Mouse (Mus musculus): ENCODE measurements around the gene Gm21981. TPM values are rescaled to one million over a fixed set of nuclear protein-coding genes. Genes with fewer than 3 reads are reported as not detected.

Gm21981 gene
- polyA plus RNA-seq, 1 experiment from 2014 or later: 1.3 TPM

DNA sequence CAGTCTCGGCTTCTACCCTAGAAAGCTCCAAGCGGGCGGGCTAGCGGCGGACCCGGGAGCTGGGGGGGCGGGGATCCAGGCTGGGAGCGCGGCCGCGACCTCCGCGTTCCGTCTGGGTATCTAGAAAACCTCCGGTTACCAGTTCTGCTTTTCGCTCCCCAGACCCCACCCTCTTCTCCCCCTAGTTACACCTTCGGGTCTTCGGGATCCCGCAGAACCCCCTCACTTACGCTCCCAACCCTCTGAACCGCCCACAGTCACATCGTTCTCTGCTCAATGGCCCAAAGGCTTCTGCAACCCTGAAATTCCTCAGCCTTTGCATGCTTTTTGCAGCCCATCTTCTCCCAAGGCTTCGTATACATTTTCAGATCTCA, 1.1 kb upstream of the Gm21981 start:
- ATAC-seq (replicated peaks; ENCODE audit: insufficient number of reproducible peaks, low FRiP score, low TSS enrichment): no peak; the same call in 1 of the 2 replicates
- Histone ChIP-seq H3K27ac (ENCODE audit: low read depth, low read length) (no peak overlapping the region), H3K4me1 (ENCODE audit: control insufficient read depth, insufficient read depth, low read length) (peaks cover 10% of the 10 kb centered on the region; the same call in 1 of the 2 replicates), H3K4me3 (ENCODE audit: low read depth, low read length) (peak overlapping the region; percentile 83), H3K4me2 (peak overlapping the region; percentile 83), H3K27me3 (ENCODE audit: control insufficient read depth, insufficient read depth, low read length) (peaks cover 11% of the 10 kb centered on the region), H3K36me3 (ENCODE audit: control insufficient read depth, insufficient read depth, low read length) (no peaks in the 10 kb centered on the region), H3K9me3 (replicated peaks; ENCODE audit: control insufficient read depth, low read length) (no peaks in the 10 kb centered on the region), H3K9ac (ENCODE audit: low read depth, low read length) (peak overlapping the region; percentile 87)
- WGBS (ENCODE audit: insufficient replicate concordance): under 1% methylated on average over 20 of the region's 23 CpGs

DNA sequence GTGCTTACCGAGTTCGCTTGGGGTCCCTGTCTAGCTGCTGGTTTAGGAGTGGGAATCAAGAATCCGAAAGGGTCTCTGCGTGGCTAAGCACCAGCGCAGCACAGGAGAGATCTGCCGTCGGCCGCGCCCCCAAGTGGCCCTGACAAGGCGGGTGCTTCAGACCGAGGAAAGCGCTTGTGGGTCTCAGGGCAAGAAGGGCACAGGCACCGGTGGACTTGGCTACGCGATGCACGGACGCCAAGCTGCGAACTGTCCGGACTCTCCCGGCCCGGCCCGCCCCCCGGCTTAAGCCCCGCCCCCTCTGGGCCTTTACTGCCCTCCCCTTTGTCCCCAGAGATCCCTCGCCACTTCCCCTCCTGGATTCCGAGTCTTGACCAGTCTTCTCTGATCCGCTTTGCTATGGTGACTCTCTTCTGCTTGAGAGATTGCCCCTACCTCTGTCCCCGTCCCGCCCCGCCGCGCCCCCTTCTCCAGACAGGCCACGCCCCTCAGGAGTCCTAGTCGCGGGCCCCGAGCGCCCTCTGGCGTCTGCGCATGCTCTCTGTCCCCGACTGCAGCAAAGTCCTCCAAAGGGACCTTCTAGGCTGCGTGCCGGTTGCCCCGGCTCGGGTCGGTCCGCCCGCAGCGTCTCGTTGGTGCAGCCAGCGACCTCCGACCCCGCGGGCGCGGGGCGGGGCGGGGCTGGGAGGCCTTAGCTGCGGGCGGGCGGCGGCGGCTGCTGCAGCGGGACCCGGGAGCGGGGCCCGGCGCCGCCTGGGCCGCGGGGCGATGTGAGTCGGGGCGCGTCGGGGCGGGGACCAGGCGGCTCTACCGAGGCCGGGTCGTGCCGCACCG, 465 bp upstream of the Gm21981 start, which contains the start of gene Prickle4:
Prickle4 (minus strand) TSS at position 234 of the 834 bp plus-strand sequence.
- H3K9ac ChIP-seq (ENCODE audit: low read depth, low read length): peak within 1 kb of the TSS; percentile 87
- under 1% methylated on average over 67 of the region's 82 CpGs for WGBS (ENCODE audit: insufficient replicate concordance)
- H3K4me2 ChIP-seq: peak within 1 kb of the TSS; percentile 83
- no peaks in the 10 kb centered on the region for H3K9me3 ChIP-seq (replicated peaks; ENCODE audit: control insufficient read depth, low read length)
- H3K4me3 ChIP-seq (ENCODE audit: low read depth, low read length): peak within 1 kb of the TSS; percentile 83
- peak; percentile 91 for ATAC-seq (replicated peaks; ENCODE audit: insufficient number of reproducible peaks, low FRiP score, low TSS enrichment)
- peak within 1 kb of the TSS; percentile 42; the same call in 1 of the 2 replicates for H3K27ac ChIP-seq (ENCODE audit: low read depth, low read length)
- H3K27me3 ChIP-seq (ENCODE audit: control insufficient read depth, insufficient read depth, low read length): peaks cover 15% of the 10 kb centered on the region
- H3K36me3 ChIP-seq (ENCODE audit: control insufficient read depth, insufficient read depth, low read length): no peaks in the 10 kb centered on the region
- peaks cover 10% of the 10 kb centered on the region; the same call in 1 of the 2 replicates for H3K4me1 ChIP-seq (ENCODE audit: control insufficient read depth, insufficient read depth, low read length)

DNA sequence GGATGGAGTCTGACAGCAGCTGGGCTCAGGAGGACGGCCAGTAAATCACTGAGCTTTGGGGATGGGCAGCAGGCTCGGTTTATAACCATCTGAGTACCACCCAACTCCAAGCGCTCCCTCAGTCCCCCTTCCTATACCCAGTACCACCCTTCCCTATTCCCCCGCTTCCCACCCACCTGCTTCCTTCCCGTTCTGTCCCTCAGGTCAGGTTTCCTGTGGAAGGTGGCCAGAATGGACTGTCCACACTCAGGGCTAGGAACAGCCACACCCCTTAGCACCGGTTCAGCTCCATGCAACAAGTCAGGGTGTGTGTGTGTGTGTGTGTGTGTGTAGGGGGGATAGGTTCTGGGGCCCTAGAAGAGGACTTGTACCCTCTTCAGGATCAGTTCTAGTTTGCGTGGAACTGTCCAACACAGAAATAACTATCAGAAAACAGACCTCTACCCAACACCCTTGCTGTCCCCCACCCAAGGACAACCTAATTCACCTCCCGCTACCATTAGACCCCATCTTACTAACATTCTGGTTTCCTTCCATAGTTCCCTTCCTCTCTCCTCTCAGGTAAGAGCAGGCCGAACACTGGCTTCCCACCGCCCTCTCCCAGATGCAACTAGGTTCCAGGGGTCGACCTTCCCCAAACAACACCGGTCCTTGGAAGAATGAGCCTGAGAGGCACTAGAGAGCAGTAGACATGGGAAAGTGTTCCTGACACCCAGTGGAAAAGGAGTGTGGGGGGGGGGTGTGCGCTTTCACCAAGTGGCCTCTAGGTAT, 399 bp downstream of the Gm21981 start:
- peaks cover 12% of the 10 kb centered on the region; the same call in 1 of the 2 replicates for H3K4me1 ChIP-seq (ENCODE audit: control insufficient read depth, insufficient read depth, low read length)
- peak overlapping the region; percentile 83 for H3K4me2 ChIP-seq
- H3K36me3 ChIP-seq (ENCODE audit: control insufficient read depth, insufficient read depth, low read length): no peaks in the 10 kb centered on the region
- peak overlapping the region; percentile 87 for H3K9ac ChIP-seq (ENCODE audit: low read depth, low read length)
- peak; percentile 12; the same call in 1 of the 2 replicates for ATAC-seq (replicated peaks; ENCODE audit: insufficient number of reproducible peaks, low FRiP score, low TSS enrichment)
- no peak overlapping the region for H3K27ac ChIP-seq (ENCODE audit: low read depth, low read length)
- H3K4me3 ChIP-seq (ENCODE audit: low read depth, low read length): peak overlapping the region; percentile 83
- H3K27me3 ChIP-seq (ENCODE audit: control insufficient read depth, insufficient read depth, low read length): peaks cover 15% of the 10 kb centered on the region
- H3K9me3 ChIP-seq (replicated peaks; ENCODE audit: control insufficient read depth, low read length): no peaks in the 10 kb centered on the region
- 35% methylated on average over 13 of the region's 13 CpGs for WGBS (ENCODE audit: insufficient replicate concordance)

DNA sequence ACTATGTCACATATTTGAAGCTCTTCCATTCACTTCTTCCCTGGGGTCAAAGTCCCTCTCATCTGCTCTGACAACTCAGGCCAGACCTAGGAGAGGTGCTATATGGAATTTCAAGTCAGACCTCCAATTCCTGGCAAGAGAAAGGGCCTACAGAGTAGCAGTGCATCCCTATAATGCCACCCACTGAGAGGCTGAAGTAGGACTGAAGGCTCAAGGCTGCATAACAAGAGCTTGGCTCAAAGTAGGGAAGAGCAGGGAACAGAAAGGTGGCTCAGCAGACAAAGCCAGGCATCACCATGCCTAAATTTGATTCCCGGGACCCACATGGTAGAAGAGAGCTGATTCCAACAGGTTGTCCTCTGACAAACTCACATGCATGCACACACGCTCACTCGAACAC, 2.6 kb downstream of the Gm21981 start:
- H3K4me2 ChIP-seq: no peak overlapping the region
- peaks cover 18% of the 10 kb centered on the region for H3K4me1 ChIP-seq (ENCODE audit: control insufficient read depth, insufficient read depth, low read length)
- no peak for ATAC-seq (replicated peaks; ENCODE audit: insufficient number of reproducible peaks, low FRiP score, low TSS enrichment)
- H3K27ac ChIP-seq (ENCODE audit: low read depth, low read length): no peak overlapping the region
- WGBS (ENCODE audit: insufficient replicate concordance): 86% methylated on average over 3 of the region's 3 CpGs
- no peaks in the 10 kb centered on the region for H3K9me3 ChIP-seq (replicated peaks; ENCODE audit: control insufficient read depth, low read length)
- peaks cover 15% of the 10 kb centered on the region for H3K27me3 ChIP-seq (ENCODE audit: control insufficient read depth, insufficient read depth, low read length)
- no peaks in the 10 kb centered on the region for H3K36me3 ChIP-seq (ENCODE audit: control insufficient read depth, insufficient read depth, low read length)
- H3K4me3 ChIP-seq (ENCODE audit: low read depth, low read length): no peak overlapping the region
- no peak overlapping the region for H3K9ac ChIP-seq (ENCODE audit: low read depth, low read length)

DNA sequence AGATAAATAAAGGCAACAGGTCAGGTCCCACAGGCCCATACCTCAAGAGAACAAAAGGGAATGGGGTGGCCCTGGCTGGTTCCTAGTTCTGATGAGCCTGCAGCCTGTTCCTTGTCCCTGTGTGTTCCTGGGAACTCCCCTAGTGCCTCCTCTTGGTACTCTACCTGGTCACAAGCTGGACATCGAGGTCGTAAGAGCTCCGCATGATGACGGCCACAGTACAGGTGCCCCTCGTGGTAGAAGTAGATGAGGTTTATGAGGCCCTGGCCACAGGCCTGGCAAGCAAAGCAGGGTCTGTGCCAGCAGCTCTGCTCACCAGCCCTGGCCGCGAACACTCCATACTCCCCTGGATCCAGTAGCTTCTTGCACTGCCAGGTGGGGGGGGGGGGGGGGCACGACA, 4.4 kb downstream of the Gm21981 start:
- H3K9me3 ChIP-seq (replicated peaks; ENCODE audit: control insufficient read depth, low read length): no peaks in the 10 kb centered on the region
- 76% methylated on average over 7 of the region's 8 CpGs for WGBS (ENCODE audit: insufficient replicate concordance)
- H3K4me2 ChIP-seq: peak overlapping the region; percentile 100
- H3K27me3 ChIP-seq (ENCODE audit: control insufficient read depth, insufficient read depth, low read length): peaks cover 10% of the 10 kb centered on the region
- ATAC-seq (replicated peaks; ENCODE audit: insufficient number of reproducible peaks, low FRiP score, low TSS enrichment): no peak
- H3K4me3 ChIP-seq (ENCODE audit: low read depth, low read length): peak overlapping the region; percentile 15; the same call in 1 of the 2 replicates
- H3K27ac ChIP-seq (ENCODE audit: low read depth, low read length): no peak overlapping the region
- peaks cover 15% of the 10 kb centered on the region for H3K4me1 ChIP-seq (ENCODE audit: control insufficient read depth, insufficient read depth, low read length)
- no peak overlapping the region for H3K9ac ChIP-seq (ENCODE audit: low read depth, low read length)
- H3K36me3 ChIP-seq (ENCODE audit: control insufficient read depth, insufficient read depth, low read length): no peaks in the 10 kb centered on the region

DNA sequence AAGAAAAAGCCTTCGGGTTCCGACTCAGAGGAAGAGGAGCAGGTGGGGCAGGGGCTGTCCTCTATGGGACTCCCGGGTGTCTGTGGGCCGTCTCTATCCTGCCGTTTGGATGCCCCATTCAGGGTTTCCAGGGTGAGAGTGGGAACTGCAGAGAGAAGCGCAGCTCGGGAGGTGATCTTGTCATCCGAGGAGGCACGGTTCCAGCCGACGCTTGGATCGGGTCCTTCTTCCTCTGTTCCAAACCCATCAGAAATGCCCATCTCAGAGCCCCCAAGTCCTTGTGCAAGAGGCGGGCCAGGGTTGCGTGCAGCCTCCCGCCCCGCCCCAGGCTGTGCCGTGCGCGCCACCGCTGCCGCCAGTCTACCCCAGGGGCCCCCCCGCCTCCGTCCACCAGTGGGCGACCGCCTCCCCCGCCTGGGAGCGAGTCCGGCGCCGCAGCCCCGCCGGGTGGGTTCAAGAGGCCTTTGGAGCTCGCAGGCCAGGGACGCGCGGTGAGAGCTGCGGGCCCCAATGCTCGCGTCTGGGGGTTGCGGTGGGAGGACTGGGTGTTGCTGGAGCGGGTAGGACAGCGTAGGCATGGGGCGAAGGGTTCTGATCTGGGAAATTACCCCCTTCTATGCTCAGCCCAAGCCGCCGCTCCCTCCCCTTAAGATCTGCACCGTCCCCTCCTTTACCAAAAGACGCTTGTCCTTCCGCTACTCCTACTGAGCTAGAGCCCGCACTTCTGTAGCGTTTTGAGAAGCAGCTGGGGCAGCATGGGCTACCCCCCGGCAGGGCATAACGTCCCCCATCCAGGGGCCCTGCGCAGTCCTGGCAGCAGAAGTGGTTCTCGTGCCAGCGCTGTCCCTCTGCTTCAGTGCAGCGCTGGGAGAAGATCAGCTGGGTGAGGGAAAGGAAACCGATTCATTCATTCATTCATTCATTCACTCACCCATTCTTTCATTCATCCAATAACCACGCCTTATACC, 5.4 kb downstream of the Gm21981 start, which contains the start of gene Frs3:
Frs3 (plus strand) TSS at position 423 of the 968 bp plus-strand sequence.
- peaks cover 11% of the 10 kb centered on the region for H3K4me1 ChIP-seq (ENCODE audit: control insufficient read depth, insufficient read depth, low read length)
- H3K36me3 ChIP-seq (ENCODE audit: control insufficient read depth, insufficient read depth, low read length): no peaks in the 10 kb centered on the region
- peak within 1 kb of the TSS; percentile 87 for H3K4me3 ChIP-seq (ENCODE audit: low read depth, low read length)
- H3K9ac ChIP-seq (ENCODE audit: low read depth, low read length): peak within 1 kb of the TSS; percentile 85
- 1% methylated on average over 57 of the region's 58 CpGs for WGBS (ENCODE audit: insufficient replicate concordance)
- ATAC-seq (replicated peaks; ENCODE audit: insufficient number of reproducible peaks, low FRiP score, low TSS enrichment): peak; percentile 68
- H3K27ac ChIP-seq (ENCODE audit: low read depth, low read length): peak within 1 kb of the TSS; percentile 83
- peaks cover 10% of the 10 kb centered on the region for H3K27me3 ChIP-seq (ENCODE audit: control insufficient read depth, insufficient read depth, low read length)
- no peaks in the 10 kb centered on the region for H3K9me3 ChIP-seq (replicated peaks; ENCODE audit: control insufficient read depth, low read length)
- peak within 1 kb of the TSS; percentile 100 for H3K4me2 ChIP-seq

DNA sequence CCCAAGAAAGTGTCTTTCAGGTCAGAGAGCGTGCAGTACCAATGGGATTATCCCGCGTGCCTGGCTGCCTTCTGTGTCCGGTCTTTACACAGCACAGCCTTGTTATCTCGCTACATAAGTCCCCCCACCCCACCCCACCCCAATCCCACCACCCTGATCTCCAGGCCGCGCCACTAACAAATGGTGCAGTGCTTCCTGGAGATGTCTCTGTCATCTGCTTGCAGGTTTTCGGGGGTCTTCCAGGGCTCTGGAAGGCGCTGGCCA, 6.0 kb downstream of the Gm21981 start, which contains the start of gene Tomm6:
Tomm6 (minus strand) TSS at position 43 of the 264 bp plus-strand sequence.
- no peak for ATAC-seq (replicated peaks; ENCODE audit: insufficient number of reproducible peaks, low FRiP score, low TSS enrichment)
- peaks cover 8% of the 10 kb centered on the region for H3K27me3 ChIP-seq (ENCODE audit: control insufficient read depth, insufficient read depth, low read length)
- H3K4me3 ChIP-seq (ENCODE audit: low read depth, low read length): peak within 1 kb of the TSS; percentile 87
- peak within 1 kb of the TSS; percentile 100 for H3K4me2 ChIP-seq
- peaks cover 8% of the 10 kb centered on the region; the same call in 1 of the 2 replicates for H3K4me1 ChIP-seq (ENCODE audit: control insufficient read depth, insufficient read depth, low read length)
- peak within 1 kb of the TSS; percentile 83 for H3K27ac ChIP-seq (ENCODE audit: low read depth, low read length)
- peak within 1 kb of the TSS; percentile 85 for H3K9ac ChIP-seq (ENCODE audit: low read depth, low read length)
- 0% methylated on average over 9 of the region's 9 CpGs for WGBS (ENCODE audit: insufficient replicate concordance)
- H3K36me3 ChIP-seq (ENCODE audit: control insufficient read depth, insufficient read depth, low read length): no peaks in the 10 kb centered on the region; the same call in 1 of the 2 replicates
- H3K9me3 ChIP-seq (replicated peaks; ENCODE audit: control insufficient read depth, low read length): no peaks in the 10 kb centered on the region
